Mouse (Mus musculus): ENCODE measurements around the gene Ascc2. TPM values are rescaled to one million over a fixed set of nuclear protein-coding genes. Genes with fewer than 3 reads are reported as not detected.
"Not testable (repeated sequence)": the region's sequence is repeated elsewhere in the genome, so short reads cannot be mapped to it uniquely, and the experiment has no call there.

The Ascc2 gene
- total RNA-seq, 2 experiments from 2014 or later, result 20.0 to 20.6 TPM

GRCm38 (mm10) chr11:4627636-4628035 is 9.9 kb upstream of the Ascc2 start:
- no peak for DNase-seq (ENCODE audit: low spot score in 2 of 2)

GRCm38 (mm10) chr11:4629861-4630280 is 7.7 kb upstream of the Ascc2 start:
- no peak for DNase-seq (ENCODE audit: low spot score in 2 of 2)

DNA sequence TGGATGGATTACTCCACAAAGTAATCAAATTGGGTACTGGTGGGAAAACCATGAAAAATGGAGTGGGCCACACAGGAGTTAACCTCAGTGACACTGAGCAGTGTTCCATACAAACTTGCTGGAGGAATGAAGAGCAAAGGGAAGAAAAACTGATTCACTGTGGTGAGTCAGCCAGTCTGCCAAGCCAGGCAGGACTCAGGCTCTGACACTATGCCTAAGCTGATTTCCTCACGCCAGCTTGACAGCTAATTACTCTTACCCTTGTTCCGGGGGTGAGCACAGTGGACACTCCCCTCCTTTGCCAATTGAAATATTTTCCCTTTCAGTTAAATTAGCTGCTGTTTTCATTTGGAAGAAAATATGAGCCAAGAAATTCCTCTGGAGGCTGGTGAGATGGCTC is 4.1 kb upstream of the Ascc2 start:
- no peak for DNase-seq (ENCODE audit: low spot score in 2 of 2)

GRCm38 (mm10) chr11:4634395-4634794 is 3.2 kb upstream of the Ascc2 start:
- no peak for DNase-seq (ENCODE audit: low spot score in 2 of 2)

- DNase-seq (ENCODE audit: low spot score in 2 of 2), result no peak
Observed at GRCm38 (mm10) chr11:4636782-4637342, 685 bp upstream of the Ascc2 start.

GRCm38 (mm10) chr11:4638261-4638660 is 714 bp downstream of the Ascc2 start:
- no peak for DNase-seq (ENCODE audit: low spot score in 2 of 2)

GRCm38 (mm10) chr11:4641185-4641584 is 3.6 kb downstream of the Ascc2 start:
- no peak for DNase-seq (ENCODE audit: low spot score in 2 of 2)

DNA sequence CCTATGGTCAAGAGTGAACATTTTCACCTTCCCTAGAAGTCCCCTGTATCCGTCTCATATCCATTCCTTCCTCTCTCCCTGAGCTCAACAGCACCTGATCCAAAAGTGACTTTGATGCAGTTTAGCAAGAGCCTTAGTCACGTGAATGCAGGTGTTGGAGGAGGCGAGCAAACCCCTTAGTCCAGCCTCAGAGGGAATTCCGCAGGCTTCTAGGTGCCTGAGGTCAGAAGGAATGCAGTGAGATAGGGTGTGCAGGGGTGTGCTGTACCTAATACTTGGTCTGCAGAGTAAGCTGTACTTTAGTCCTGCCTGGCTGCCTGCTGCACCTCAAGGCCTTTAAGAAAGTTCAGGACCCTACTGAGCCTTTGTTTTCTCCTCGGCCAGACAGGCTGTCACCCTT is 6.2 kb downstream of the Ascc2 start:
- DNase-seq (ENCODE audit: low spot score in 2 of 2), result no peak

DNA sequence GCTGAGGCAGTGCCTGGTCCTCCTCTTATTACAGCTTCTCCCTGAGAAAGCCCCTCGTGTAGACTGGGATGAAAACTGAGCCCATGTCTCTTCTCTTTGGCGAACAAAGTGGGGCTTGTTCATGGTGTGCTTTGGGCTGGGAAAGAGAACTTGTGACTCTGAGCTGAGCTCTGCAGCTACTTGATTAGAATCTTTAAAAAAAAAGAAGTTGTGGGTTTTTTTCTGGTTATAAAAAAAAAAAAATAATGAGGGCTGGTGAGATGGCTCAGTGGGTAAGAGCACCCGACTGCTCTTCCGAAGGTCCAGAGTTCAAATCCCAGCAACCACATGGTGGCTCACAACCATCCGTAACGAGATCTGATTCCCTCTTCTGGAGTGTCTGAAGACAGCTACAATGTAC is 7.6 kb downstream of the Ascc2 start:
- DNase-seq (ENCODE audit: low spot score in 2 of 2), result not testable (repeated sequence)

GRCm38 (mm10) chr11:4646409-4646808 is 8.9 kb downstream of the Ascc2 start:
- DNase-seq (ENCODE audit: low spot score in 2 of 2), result no peak

DNA sequence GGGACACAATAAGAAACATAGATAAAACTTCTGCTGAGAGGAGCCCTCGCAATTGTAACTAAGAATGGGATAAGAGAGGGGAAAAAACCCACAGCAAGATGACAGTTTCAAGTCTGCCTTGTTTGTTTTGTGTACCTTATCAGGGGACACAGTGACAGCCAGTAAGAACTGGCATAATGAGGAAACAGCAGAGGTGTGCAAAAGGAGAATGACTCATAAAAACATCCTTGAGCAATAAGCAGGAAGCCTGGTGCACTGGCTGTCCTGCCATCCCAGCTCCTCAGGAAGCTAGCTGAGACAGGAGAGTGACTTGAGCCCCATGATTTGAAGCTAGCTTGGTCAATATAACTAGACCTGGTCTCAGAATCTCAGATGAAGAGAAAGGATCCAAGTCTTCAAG is 22.3 kb downstream of the Ascc2 start:
- no peak for DNase-seq (ENCODE audit: low spot score in 2 of 2)

GRCm38 (mm10) chr11:4660309-4661025 is 22.9 kb downstream of the Ascc2 start:
- DNase-seq (ENCODE audit: low spot score in 2 of 2), result no peak

- DNase-seq (ENCODE audit: low spot score in 2 of 2), result no peak
Observed at GRCm38 (mm10) chr11:4661324-4661723, 23.8 kb downstream of the Ascc2 start.

DNA sequence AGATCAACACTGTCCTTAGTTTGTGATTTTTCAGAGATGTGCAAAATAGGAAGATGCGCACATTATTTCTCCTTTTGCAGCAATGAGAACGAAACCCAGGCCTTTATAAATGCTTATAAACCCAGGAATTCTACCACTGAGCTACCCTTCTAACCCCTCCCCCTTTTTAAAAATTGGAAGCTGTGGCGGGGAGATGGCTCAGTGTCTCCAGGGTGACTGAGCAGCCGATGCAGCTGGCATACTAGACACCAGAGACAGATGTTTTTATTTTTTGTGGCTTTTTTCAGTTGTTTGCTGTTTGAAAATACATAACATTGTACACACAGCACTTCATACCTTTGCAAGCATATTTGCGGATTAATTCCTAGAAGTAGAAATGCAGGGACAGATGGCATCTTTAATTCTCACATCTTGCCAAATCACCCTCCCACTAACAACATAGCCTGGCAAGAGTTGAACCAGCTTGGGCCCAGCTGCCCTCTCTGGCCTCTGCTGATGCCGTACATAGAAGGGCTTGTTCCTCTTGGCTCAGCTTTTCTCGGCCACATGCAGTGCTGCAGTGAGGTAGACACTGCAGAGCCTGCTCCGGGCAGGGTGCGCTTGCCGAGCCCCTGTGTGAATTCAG is 24.4 kb downstream of the Ascc2 start:
- no peak for DNase-seq (ENCODE audit: low spot score in 2 of 2)

GRCm38 (mm10) chr11:4662496-4662878 is 24.9 kb downstream of the Ascc2 start:
- DNase-seq (ENCODE audit: low spot score in 2 of 2), result no peak

DNA sequence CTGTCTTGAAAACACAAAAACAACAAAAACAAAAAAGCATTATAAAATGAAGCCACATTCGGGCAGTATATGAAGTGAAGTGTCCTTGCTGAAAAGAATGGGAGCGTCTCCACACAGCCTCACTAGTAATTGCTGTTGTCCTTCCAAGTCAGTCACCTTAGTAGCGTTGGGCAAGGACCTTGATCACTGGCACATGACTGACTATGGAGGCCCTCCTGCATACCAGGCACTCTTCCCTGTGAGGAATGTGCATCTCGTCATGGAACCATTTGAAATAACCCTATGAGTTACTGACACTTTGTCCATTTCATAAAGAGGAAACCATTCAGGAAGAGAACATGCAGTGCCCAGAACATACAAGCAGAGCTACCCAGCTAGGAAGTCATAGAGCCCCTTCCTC is 34.2 kb downstream of the Ascc2 start:
- no peak for DNase-seq (ENCODE audit: low spot score in 2 of 2)

DNA sequence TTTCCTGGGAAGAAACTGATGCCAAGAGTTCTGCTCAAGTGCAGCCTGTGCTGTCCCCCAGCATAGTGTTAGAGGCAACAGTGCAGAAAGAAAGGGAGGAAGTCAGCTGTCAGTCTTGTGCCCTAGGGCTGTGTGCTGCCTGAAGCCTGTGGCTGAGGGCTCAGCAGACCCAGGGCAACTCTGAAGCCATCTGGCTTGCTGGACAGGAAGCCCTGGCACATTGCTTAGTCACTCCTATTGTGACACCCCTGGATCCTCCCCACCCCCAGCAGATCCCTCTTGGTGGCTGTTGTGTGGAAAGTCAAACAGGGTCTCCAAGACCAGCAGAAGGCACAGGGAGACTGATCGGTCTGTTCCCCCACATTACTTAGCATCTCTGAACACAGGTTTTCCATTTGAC is 37.0 kb downstream of the Ascc2 start:
- no peak for DNase-seq (ENCODE audit: low spot score in 2 of 2)

- DNase-seq (ENCODE audit: low spot score in 2 of 2), result no peak
Observed at GRCm38 (mm10) chr11:4675126-4675562, 37.6 kb downstream of the Ascc2 start.

- DNase-seq (ENCODE audit: low spot score in 2 of 2), result no peak
Observed at GRCm38 (mm10) chr11:4675693-4676092, 38.1 kb downstream of the Ascc2 start.

DNA sequence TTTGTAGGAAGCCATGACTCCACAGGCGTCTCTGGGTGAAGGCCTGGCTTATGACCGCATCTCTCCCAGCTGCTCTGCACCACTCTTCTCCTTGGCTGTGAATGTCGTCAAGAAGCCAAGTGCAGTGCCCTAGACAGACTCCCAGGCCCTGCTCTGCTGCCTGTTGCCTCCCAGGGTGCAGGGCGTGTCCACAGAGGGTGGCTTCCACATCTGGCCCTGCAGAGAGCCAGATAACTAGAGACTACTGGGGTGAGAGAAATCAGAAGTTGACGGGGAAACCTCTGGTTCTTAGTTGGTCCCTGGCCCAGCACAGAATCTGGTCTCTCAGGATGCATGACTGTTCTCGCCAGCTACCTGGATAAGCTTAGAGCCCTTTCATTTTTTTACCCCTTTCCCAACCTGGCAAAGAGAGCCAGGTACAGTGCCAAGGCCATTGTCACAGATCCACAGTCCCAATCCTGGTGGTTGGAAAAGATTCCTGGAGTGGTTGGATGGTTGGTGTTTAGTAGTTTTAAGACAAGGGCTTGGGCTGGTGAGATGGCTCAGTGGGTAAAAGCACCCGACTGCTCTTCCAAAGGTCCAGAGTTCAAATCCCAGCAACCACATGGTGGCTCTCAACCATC is 39.8 kb downstream of the Ascc2 start:
- no peak for DNase-seq (ENCODE audit: low spot score in 2 of 2)

GRCm38 (mm10) chr11:4678700-4679440 is 41.3 kb downstream of the Ascc2 start:
- no peak for DNase-seq (ENCODE audit: low spot score in 2 of 2)

GRCm38 (mm10) chr11:4679441-4679832 is 41.9 kb downstream of the Ascc2 start:
- no peak for DNase-seq (ENCODE audit: low spot score in 2 of 2)
